Mouse (Mus musculus): ENCODE measurements around the gene Isl2. TPM values are rescaled to one million over a fixed set of nuclear protein-coding genes. Genes with fewer than 3 reads are reported as not detected.
A peak's percentile ranks its signal among the peaks of the same experiment; 100 is the strongest.

Isl2 gene
- total RNA-seq (2022), result not detected

GRCm38 (mm10) chr9:55538377-55538776, at the start of gene Isl2:
TSS of gene Isl2 (plus strand) at chr9:55538672.
- DNase-seq (ENCODE audit: low spot score in 2 of 2), result no peak

- no peak for DNase-seq (ENCODE audit: low spot score in 2 of 2)
These were observed 30.6 kb upstream of the Isl2 start for GRCm38 (mm10) chr9:55507922-55508321.

GRCm38 (mm10) chr9:55508701-55509100, 29.8 kb upstream of the Isl2 start:
- no peak for DNase-seq (ENCODE audit: low spot score in 2 of 2)

- DNase-seq (ENCODE audit: low spot score in 2 of 2), result no peak
These were observed 28.7 kb upstream of the Isl2 start for GRCm38 (mm10) chr9:55509731-55510130.

- DNase-seq (ENCODE audit: low spot score in 2 of 2), result no peak
These were observed 27.7 kb upstream of the Isl2 start for GRCm38 (mm10) chr9:55510651-55511235.

- peak; percentile 21 to 36 for DNase-seq (ENCODE audit: low spot score in 2 of 2)
These were observed 26.9 kb upstream of the Isl2 start for GRCm38 (mm10) chr9:55511521-55511993.

- peak; percentile 84 to 94 for DNase-seq (ENCODE audit: low spot score in 2 of 2)
These were observed 26.4 kb upstream of the Isl2 start, which contains the start of gene Etfa for GRCm38 (mm10) chr9:55512027-55512543. TSS of gene Etfa (minus strand) at chr9:55512243.

GRCm38 (mm10) chr9:55525716-55526115, 12.8 kb upstream of the Isl2 start:
- DNase-seq (ENCODE audit: low spot score in 2 of 2), result no peak

GRCm38 (mm10) chr9:55535907-55536306, 2.6 kb upstream of the Isl2 start:
- DNase-seq (ENCODE audit: low spot score in 2 of 2), result no peak

- no peak for DNase-seq (ENCODE audit: low spot score in 2 of 2)
These were observed 534 bp downstream of the Isl2 start for GRCm38 (mm10) chr9:55539006-55539405.

GRCm38 (mm10) chr9:55539661-55540390, 1.4 kb downstream of the Isl2 start:
- peak in 1 of 2 experiments; percentile 11 for DNase-seq (ENCODE audit: low spot score in 2 of 2)

- peak in 1 of 2 experiments; percentile 10 for DNase-seq (ENCODE audit: low spot score in 2 of 2)
These were observed 1.9 kb downstream of the Isl2 start for GRCm38 (mm10) chr9:55540391-55540770.

GRCm38 (mm10) chr9:55540888-55541287, 2.4 kb downstream of the Isl2 start:
- peak in 1 of 2 experiments; percentile 9 for DNase-seq (ENCODE audit: low spot score in 2 of 2)

GRCm38 (mm10) chr9:55541681-55542365, 3.4 kb downstream of the Isl2 start:
- DNase-seq (ENCODE audit: low spot score in 2 of 2), result peak in 1 of 2 experiments; percentile 13

- DNase-seq (ENCODE audit: low spot score in 2 of 2), result no peak
These were observed 4.2 kb downstream of the Isl2 start for GRCm38 (mm10) chr9:55542366-55543325.

GRCm38 (mm10) chr9:55543336-55543702, 4.8 kb downstream of the Isl2 start:
- DNase-seq (ENCODE audit: low spot score in 2 of 2), result no peak

- peak in 1 of 2 experiments; percentile 51 for DNase-seq (ENCODE audit: low spot score in 2 of 2)
These were observed 5.4 kb downstream of the Isl2 start for GRCm38 (mm10) chr9:55543703-55544401.

GRCm38 (mm10) chr9:55544861-55545555, 6.5 kb downstream of the Isl2 start:
- DNase-seq (ENCODE audit: low spot score in 2 of 2), result peak in 1 of 2 experiments; percentile 38

- peak in 1 of 2 experiments; percentile 9 for DNase-seq (ENCODE audit: low spot score in 2 of 2)
These were observed 7.2 kb downstream of the Isl2 start for GRCm38 (mm10) chr9:55545556-55546175.
